Mouse (Mus musculus) cerebellum, postnatal 14 days (tissue): ENCODE data around the gene Gsk3a.
"Not testable (repeated sequence)": the region's sequence is repeated elsewhere in the genome, so short reads cannot be mapped to it uniquely, and the experiment has no call there.

ENCODE experiments used
- DNase-seq, 2 experiments: peaks; one replicate each; pipeline ENCODE4 v3.0.0; 2021; ENCODE audit warnings: mixed read lengths in 2 of 2

Gsk3a gene

DNA sequence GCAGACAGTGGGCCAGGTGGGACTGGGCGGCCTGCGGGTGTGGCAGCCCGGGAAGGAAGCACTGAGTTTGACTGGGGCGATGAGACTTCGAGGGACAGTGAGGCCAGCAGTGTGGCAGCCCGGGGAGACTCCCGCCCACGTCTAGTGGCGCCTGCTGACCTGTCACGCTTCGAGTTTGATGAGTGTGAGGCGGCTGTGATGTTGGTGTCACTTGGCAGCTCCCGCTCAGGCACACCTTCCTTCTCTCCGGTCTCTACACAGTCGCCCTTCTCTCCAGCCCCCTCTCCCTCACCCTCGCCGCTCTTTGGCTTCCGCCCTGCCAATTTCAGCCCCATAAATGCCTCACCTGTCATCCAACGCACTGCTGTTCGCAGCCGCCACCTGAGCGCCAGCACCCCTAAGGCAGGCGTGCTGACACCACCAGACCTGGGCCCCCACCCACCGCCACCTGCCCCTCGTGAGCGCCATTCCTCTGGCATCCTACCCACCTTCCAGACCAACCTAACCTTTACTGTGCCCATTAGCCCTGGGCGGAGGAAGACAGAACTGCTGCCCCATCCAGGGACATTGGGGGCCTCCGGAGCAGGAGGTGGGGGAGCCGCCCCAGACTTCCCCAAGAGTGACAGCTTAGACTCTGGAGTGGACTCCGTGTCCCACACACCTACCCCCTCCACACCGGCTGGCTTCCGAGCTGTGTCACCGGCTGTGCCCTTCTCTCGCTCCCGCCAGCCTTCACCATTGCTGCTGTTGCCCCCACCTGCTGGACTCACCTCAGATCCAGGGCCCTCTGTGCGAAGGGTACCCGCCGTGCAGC is 35.0 kb upstream of the Gsk3a start:
- DNase-seq: peak in 1 of 2 experiments; percentile 20

DNA sequence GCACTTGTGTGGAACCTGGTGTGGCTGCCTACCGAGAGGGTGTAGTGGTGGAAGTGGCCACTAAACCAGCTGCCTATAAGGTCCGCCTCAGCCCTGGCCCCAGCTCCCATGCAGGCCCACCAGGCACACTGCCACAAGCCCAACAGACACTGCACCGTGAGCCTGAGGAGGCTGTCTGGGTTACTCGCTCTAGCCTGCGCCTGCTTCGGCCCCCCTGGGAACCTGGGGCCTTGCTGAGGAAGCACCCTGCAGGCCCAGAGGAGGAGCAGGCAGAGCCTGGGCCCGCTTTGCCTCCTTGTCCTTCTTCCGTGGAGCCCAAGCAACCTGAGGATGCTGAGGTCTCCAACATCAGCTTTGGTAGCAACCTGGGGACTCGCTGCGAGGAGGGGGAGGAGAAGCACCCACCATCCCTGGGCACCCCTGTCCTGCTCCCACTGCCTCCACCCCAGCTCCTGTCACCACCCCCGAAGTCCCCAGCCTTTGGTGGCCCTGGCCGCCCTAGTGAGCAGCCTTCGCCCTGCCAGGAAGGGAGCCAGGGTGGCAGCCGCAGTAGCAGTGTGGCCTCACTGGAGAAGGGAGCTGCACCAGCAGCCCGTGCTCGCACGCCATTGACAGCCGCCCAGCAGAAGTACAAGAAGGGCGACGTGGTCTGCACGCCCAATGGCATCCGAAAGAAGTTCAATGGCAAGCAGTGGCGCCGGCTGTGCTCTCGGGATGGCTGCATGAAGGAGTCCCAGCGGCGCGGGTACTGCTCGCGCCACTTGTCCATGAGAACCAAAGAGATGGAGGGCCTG is 34.2 kb upstream of the Gsk3a start:
- peak in 1 of 2 experiments; percentile 19 for DNase-seq

DNA sequence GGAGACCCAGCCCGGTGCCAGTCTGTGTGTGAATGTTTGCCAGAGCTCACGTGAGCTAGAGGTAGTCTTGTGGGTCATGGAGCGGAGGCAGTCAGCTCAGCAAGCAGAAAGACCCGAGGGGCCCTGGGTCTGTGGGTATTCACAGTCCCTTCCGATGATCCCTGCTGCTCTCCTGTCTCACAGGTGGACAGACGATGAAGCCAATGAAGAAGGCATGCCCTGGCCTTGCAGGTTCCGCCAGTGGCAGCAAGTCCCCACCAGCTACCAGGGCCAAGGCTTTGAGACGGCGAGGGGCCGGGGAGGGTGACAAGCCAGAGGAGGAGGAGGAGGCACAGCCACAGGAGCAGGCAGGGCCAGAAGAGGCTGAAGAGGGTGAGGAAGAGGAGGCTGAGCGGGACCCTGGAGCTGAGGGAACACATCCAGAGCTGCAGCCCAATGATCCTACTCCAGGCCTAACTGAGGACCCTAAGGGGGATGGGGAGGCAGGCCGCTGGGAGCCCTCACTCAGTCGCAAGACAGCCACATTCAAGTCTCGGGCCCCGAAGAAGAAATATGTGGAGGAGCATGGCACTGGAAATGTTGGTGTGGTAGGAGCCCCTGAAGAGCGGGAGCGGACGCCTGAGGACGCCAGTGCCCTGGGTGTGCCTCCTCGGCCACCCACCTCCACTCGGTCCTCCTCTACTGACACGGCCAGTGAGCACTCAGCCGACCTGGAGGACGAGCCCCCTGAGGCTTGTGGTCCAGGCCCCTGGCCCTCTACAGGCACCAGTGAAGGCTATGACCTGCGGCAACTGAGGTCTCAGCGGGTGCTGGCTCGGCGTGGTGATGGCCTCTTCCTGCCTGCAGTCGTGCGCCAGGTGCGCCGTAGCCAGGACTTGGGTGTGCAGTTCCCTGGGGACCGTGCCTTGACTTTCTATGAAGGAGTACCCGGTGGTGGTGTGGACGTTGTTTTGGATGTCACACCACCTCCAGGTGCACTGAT is 33.3 kb upstream of the Gsk3a start:
- DNase-seq: peak in 1 of 2 experiments; percentile 26

DNA sequence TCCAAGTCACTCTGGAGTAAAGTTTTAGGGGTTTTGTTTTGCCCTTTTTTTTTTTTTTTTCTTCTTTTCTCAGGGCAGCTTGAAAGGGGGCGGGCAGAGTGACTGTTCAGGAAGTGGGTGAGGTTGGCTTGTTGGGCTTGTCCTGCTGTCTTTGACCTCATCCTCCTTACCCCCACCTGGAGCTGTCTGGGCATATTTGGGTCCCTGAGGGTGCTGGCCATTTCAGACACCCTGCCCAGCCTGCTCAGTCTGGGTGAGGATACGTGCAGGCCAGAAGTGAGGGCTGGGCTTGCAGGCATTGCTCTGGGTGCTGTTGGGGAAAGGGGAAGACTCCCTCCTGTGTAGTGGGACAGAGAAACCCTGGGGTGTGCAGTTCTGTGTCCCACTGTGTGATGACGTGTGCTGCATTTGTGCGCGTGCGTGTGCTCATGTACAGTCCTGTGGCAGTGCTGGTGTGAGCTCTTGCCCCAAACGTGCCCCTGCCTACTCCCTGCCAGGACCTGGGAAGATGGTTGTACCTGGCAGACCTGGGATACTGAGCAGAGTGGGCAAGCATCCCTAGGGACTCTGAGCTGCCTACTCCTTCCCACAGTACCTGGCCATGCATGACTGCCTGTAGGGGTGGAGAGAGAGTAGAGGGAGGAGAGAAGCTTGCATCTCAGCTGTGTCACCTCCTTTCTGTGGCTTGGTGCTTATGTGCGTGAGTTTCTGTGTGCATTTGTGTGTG is 32.1 kb upstream of the Gsk3a start:
- DNase-seq: no peak

DNA sequence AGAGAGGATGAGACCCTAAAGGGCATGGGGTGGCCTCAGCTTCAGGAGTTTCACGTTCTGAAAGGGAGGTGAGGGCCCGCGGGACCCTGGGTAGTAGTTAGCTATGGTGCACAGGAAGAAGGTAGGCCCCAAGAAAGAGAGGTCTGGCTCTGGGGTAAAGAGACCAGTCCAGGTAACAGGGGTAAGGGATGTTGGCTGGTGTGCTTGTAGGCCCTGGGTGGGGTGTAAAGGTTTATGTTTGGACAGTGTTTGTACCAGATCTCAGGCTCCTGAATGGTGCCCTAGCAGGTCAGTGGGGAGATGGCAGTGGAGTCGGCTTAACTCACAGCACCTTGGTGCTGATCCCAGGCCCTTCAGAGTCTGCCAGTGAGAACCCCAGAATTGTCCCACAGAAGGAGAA is 31.4 kb upstream of the Gsk3a start:
- DNase-seq: peak in 1 of 2 experiments; percentile 23

DNA sequence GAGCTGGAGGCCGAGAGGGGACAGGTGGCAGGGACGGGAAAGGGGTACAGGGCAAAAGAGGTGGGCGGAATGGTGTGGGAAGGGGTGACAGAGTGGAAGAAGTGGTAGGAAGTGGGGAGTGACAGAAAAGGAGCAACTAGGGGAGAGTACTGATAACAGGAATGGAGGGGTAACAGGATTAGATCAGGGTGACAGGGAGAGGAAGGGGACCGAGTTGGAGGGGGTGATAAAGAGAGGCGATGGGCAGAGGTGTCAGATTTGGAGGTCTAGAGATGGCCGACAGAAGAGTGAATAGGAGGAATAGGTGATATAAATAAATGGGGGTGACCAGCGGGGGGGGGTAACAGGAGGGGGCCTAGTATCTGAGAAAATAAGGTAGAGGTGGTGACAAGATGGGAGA is 30.9 kb upstream of the Gsk3a start:
- DNase-seq: no peak

DNA sequence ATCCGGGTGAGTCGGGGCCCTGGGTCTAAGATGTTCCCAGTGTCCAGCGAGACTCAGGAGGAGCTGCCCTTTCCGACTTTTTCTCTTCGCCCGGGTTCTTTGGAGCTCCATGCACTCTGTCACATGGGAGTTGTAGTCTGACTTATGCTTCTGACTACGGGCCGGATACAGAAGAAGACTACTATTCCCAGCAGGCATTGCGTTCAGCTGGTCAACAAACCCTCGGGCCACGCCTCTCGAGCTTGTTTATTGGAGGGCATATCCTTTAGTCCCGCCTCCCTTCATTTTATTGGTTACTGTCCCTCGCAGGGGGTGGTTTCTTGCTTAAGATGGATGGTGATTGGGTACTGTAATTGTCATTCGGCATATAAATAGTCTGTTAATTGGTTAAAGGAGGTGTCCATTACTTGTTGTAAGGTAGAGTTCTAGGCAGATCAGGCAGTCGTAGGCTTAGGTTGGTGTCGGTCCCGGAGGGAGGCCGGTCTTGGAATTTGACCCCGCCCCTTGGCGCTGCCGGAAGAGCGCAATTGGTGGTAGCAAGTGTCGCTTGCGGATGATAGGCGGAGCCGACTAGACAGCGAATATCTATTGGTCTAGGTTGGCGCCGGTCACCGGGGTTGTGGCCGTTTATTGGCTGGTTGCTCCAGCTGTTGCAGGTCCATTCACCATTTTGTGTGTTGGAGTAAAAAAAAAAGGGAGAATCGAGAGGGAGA is 30.3 kb upstream of the Gsk3a start:
- DNase-seq: peak; percentile 99 to 100

DNA sequence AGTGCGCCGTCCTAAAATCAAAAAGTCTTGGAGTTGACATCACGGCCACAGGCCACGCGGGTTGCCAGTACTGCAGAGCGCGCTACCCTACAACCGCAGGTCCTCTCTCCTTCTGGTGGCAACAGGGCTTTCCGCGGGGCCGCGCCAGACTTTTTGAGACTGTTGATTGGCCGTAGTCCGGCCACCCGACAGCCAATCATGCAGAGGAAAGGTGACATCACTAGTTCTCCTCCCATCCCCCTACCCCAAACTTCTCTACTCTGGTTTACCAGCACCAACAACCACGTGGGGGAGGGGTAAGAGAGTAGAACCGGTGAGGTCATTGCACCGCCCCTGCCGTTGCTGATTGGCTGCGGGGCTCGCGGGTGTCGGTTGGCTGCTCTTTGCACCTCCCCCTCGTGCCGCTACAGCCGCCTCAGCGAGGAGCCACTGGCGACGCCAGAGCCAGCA is 29.7 kb upstream of the Gsk3a start, which contains the start of gene Cic:
Gene Cic, plus strand, starts transcription at position 404 of the 450 bp plus-strand sequence.
- DNase-seq: peak; percentile 99

DNA sequence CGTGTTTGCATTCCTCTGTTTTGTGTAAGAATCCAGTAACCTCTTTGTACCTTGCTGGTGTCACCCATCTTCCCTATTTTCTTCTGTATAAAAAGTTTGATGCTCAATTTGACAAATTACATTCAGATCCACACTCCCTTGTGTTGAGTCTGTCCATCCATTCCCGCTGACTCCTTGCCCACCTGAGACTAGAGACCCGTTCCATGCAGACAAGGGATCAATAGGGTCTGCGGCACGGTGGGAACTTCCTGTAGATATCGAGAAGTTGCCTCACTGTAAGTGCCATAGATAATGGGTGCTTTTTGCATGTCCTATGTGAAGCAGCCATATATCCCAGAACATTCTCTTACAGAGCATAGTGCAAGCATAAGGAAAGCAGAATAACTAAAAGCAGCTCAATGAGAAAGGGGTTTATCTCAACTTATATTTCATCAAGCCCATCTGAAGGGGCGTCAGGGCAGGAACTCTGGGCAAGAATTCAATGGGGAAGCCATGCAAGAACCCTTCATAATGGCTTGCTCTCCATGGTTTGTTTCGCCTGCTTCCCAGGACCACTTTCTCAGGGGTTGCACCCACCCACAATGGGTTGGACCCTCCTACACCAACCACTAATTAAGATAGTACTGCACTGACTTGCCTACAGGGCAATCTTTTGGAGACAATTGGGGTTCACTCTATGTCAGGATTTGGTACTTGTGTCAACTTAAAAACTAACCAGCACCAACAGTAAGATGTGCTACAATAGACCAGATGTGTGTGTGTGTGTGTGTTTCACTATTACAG is 28.7 kb upstream of the Gsk3a start:
- DNase-seq: no peak

DNA sequence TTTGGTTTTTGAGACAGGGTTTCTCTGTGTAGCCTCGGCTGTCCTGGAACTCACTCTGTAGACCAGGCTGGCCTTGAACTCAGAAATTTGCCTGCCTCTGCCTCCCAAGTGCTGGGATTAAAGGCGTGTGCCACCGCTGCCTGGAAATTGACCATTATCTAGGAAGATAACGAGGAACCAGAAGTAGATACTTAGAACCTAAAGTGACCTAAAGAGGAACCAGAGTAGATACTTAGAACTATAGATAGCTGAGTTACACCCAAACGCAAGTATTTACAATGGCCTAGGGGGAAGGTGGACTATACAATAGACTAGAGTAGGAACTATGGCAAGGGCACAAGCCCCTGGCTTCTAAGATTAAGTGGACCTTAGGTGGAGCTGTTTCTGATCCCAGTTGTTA is 28.1 kb upstream of the Gsk3a start:
- DNase-seq: not testable (repeated sequence)

DNA sequence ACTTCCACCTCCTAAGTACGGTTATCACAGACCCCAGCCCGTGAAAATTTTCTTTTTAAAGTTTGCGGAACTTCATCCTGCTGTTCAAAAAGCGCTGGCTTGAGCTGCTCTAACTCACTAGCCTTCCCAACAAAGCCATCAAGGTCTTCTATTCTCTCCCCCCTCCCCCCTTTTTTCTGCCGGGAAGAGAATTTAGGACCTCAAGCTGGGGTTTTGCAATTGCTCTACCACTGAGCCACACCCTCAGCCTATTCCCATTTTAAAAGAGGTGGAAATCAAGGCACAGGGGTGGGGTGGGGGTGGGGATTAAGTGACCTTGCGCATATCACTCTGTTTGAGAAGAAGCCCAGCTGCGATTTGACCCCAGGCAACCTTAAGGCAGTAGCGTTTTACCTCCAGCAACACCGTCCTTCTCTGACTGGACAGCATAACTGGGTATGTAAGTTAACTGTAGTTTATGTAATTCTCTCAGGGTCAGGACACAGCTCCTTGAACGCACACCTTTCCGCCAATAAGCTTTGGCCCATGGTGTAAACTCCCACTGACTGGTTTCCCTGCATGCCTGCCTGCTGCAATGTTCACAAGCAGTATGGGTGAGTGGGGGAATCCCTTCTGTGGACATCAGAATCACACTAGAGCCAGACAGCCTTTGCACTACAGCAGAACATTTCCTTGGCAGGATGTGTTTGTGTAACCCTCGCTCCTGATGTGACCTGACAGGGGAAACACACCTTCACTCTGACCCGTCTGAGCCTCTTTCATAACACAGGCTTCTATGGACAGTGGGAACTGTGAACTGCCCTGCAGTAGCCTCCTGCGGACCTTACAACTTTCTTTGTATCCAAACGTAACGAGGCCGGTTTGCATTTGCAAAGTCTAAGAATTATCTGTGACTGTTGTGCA is 26.6 kb upstream of the Gsk3a start:
- no peak for DNase-seq

DNA sequence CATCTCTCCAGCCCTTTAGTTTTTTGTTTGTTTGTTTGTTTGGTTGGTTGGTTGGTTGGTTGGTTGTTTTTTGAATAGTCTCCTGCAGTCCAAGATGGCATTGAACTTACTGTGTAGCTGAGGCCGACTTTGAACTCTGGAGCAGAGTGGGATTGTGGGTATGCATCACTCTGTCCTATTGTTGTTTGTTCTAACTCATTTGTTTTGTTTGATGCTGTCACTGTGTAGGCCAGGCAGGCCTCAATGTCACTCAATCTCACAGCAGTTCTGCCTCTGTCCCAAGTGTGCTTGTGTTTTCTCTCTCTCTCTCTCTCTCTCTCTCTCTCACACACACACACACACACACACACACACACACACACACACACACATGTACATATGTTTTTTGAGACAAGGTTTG is 24.2 kb upstream of the Gsk3a start:
- no peak for DNase-seq

DNA sequence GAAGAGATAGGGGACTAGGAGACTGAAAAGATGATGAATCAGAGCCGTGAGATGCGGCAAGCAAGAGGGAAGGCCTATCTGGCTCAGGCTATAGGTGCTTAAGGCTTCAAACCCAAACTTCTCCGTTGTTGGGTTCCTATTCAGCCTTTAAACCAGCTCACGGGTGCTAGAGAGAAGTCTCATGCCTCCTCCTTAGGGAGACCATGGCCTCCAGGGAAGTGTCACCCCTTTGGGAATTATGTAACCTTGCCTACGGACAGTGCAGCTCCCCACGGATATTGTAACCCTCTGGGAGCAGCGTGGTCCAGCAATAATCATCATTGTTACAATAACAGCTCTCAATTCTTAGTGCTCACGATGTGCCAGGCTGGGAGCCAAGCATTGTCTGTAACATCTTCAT is 14.2 kb upstream of the Gsk3a start:
- DNase-seq: peak in 1 of 2 experiments; percentile 33

DNA sequence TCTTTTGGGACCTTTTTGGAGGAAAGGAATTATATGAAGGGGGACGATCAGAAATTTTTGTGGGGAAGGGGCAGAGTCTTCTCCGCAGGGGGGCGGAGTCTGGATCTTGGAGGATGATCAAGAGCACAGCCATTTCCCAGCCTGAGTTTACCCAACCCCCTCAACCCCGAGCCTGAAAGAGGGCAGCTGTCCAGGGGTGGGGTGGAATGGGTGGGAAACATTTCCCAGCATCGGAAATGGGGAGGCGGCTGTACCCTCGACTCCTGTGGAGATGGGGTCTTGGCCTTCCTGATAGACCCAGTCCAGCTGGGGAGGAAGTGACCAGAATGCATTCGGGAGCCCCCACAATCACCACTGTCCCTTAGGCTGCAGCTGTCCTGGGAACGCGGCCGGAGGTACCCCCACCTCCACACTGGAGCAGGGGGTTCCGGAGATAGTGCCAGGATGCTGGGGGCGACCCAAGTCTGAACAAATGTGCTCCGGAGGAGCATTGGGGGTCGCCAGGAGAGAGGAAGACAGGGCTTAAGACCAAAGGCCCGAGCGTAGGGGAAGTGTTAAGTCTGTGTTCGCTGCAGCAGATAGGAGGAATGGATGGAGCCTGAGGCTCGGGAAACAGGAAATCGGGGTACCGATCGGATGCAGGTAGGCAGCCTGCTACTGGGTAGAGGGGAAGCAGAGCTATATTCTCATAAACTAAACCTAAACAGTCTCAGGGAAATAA is 13.6 kb upstream of the Gsk3a start:
- DNase-seq: peak; percentile 62 to 80

DNA sequence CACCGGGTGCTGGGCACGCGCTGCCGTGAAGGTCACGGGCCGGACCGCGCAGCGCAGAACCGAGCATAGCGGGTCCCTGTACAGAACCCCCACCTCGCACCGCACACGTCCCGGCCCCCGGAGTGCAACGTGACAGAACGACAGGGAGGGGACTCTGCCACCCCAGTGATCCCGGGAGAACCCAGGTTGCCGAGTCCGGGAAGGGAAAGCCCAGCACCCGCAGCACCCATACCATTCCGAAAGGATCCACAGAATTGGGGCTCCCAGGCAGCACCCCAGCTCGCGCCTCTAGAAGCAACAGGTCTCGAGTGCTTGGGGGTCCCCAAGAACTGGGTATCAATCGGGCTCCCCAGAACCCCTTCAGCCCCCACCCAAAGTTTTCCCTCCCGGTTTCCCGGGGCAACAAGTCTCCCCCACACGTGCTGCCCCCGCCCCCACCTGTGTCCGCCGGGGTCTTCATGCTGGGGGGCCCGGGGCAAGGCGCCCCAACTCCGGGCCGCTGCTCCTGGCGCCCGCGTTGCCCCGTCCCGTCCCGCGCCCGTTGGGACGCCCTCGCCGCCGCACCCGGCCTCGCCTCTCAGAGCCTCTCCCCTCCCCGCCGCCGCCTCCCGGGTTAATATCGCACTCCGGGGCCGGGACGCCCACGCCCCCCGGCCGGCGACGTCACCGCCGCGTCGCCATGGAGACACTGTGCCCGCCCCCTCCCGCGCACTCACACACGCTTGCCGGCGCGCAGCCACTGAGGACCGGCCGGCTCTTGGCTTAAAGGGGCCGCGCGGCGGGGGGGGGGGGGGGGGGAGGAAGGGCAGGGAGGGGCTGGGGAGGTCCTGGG is 12.7 kb upstream of the Gsk3a start, which contains the start of gene Erf:
Gene Erf, minus strand, starts transcription at position 621 of the 832 bp plus-strand sequence.
- DNase-seq: peak; percentile 93 to 94

DNA sequence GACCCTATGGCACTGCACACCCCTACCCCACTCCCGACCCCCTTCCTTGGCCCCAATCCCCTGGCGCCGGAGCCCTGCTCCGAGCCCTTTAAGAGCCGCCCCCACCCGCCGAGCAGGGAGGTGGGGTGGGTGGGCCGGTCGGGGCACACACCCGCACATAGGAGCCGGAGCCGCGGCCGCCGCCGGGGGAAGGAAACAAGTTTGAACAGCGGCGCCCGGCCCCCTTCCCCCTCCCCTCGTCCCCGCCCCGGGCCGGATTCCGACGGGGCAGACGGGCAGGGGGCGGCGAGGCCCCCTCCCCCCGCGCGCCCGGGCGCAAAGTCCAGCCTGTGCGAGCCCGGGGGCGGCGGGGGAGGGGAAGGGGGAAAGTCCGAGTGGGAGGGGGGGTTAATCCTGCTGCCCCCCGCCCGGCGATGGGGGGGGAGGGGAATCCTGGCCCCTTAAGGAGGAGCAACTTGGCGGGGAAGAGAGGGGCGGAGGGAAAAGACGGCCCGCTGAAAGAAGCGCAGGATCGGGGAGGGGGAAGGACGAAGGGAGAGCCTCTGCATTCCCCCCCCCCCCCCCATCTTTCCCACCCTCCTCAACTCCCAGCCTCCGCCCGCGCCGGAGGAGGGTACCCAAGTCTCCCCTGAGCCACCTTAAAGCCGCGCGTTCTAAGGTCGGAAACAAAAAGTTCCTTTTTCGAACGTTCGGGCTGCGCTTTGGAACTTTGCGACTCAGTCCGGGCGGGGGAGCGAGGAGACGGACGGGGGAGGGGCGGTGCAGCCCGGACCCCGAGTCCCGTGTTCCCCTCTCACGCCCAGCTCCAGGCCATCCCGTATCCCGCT is 11.9 kb upstream of the Gsk3a start:
- DNase-seq: peak; percentile 70 to 77
